Mouse (Mus musculus) embryonic fibroblast, embryonic 13.5 days (primary cell): ENCODE measurements around the gene Fam57b. TPM values are rescaled to one million over a fixed set of nuclear protein-coding genes. Genes with fewer than 3 reads are reported as not detected.

ENCODE experiments used
- H3K27ac ChIP-seq: 2 replicates; pipeline ENCODE4 v1.5.1; 2012; ENCODE audit warnings: low read length, control low read depth, inconsistent platforms; ENCODE audit not compliant: insufficient read depth
- H3K4me1 ChIP-seq: 2 replicates; pipeline ENCODE4 v1.6.1; 2011; ENCODE audit warnings: low read length; ENCODE audit not compliant: control insufficient read depth, insufficient read depth
- H3K4me3 ChIP-seq: 2 replicates; pipeline ENCODE4 v1.5.1; 2011; ENCODE audit warnings: mild to moderate bottlenecking, control low read depth, low read length; ENCODE audit not compliant: insufficient read depth
- CTCF ChIP-seq: IDR thresholded peaks from 2 replicates; pipeline ENCODE4 v1.5.1; 2011; ENCODE audit warnings: mild to moderate bottlenecking, control low read depth, low read length, moderate library complexity, borderline replicate concordance; ENCODE audit not compliant: insufficient read depth
- POLR2A ChIP-seq: IDR thresholded peaks from 2 replicates; pipeline ENCODE4 v1.6.1; 2011; ENCODE audit warnings: low read depth, mild to moderate bottlenecking, control low read depth, low read length, moderate library complexity
- polyA plus RNA-seq: library from polyadenylated mRNA; stranded (reverse); fragments of >200 nt; gene quantifications from 2 replicates; pipeline ENCODE4 v1.2.4, GENCODE M21; 2011; ENCODE audit warnings: low read depth; ENCODE audit not compliant: missing spikeins, insufficient read length

The Fam57b gene
- polyA plus RNA-seq, 1 experiment, result 1.2 TPM

- Histone ChIP-seq H3K27ac (peak overlapping the region; percentile 88), H3K4me3 (peak overlapping the region; percentile 71), H3K4me1 (peaks cover 2% of the 10 kb centered on the region)
- no peak for TF ChIP-seq CTCF
- peak; percentile 31; the same call in 1 of the 2 replicates for TF ChIP-seq POLR2A
These were observed 920 bp downstream of the Fam57b start for GRCm38 (mm10) chr7:126798127-126799049.

DNA sequence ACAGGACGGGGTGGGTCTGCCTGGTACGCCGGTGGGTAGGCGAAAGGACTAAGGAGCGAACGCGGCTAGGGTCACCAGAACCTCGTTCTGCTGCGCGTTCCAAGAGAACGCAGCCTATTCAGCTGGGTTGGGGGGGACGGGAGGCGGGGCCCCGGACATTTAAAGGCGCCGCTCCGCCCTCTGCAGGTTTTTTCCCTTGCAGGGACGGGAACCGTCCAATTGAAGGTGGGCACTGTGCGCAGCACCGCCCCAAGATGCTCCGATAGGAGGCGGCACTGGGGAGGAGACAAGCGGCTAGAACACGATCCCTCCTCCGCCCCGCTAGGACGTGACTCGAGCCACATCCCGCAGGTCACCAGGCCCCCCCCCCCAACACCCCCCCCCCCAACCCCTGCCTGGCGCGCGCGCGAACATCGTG lies 1.6 kb downstream of the Fam57b start:
- peak overlapping the region; percentile 71 for H3K4me3 ChIP-seq
- peak overlapping the region; percentile 88 for H3K27ac ChIP-seq
- H3K4me1 ChIP-seq, result no peaks in the 10 kb centered on the region; the same call in 1 of the 2 replicates
- peak; percentile 100 for TF ChIP-seq POLR2A
- TF ChIP-seq CTCF, result no peak

DNA sequence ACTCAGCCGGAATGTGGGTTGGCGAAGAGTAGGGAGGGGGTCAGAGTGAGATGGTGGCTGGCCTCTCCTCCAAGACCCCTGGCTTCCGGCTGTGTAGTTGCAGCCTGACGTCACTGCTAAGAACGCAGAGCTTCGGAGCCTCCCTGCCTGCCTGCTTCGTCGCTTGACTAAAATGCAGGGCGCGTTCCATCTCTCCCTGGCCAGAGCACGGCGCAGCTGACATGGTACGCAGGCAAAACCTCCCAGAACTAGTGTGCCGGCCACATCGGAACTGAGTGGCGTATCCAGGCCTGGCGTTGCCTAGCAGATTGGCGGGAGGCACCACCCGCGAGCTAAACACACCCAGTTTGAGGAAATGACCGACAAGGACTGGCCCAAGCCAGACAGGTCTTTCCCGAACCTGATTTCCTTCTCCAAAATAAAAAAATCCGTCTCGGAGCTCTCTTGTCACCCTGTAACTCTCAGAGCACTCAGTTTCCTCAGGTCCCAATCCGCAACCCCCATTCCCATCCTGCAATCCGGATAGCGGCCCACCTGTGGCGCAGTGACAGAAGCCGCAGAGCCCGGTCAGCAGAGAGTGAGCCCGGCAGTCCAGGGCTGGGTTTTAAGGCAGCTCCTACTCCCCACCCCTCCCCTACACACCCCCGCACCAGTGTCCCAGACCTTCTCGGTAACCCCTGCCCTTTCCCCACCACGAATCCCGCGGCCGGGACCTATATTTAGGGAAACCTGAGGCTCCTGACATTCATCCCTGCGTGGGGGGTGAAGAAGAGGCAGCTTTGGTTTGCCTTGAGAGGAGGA lies 2.2 kb downstream of the Fam57b start:
- no peaks in the 10 kb centered on the region; the same call in 1 of the 2 replicates for H3K4me1 ChIP-seq
- peak overlapping the region; percentile 24 for H3K4me3 ChIP-seq
- peak overlapping the region; percentile 91 for H3K27ac ChIP-seq
- peak; percentile 94 for TF ChIP-seq POLR2A
- peak; percentile 1; the same call in 1 of the 2 replicates for TF ChIP-seq CTCF

- TF ChIP-seq POLR2A (no peak), CTCF (no peak)
- peak overlapping the region; percentile 91 for H3K27ac ChIP-seq
- H3K4me3 ChIP-seq, result peak overlapping the region; percentile 24
These were observed 3.0 kb downstream of the Fam57b start for GRCm38 (mm10) chr7:126800269-126801056.

GRCm38 (mm10) chr7:126801057-126801422 lies 3.6 kb downstream of the Fam57b start:
- TF ChIP-seq POLR2A, result no peak
- TF ChIP-seq CTCF, result no peak
- no peak overlapping the region for H3K4me3 ChIP-seq
- H3K27ac ChIP-seq, result no peak overlapping the region
- no peaks in the 10 kb centered on the region for H3K4me1 ChIP-seq

More at GRCm38 (mm10) chr7:126800269-126801056, 3.0 kb downstream of the Fam57b start:
- H3K4me1 ChIP-seq, result no peaks in the 10 kb centered on the region

DNA sequence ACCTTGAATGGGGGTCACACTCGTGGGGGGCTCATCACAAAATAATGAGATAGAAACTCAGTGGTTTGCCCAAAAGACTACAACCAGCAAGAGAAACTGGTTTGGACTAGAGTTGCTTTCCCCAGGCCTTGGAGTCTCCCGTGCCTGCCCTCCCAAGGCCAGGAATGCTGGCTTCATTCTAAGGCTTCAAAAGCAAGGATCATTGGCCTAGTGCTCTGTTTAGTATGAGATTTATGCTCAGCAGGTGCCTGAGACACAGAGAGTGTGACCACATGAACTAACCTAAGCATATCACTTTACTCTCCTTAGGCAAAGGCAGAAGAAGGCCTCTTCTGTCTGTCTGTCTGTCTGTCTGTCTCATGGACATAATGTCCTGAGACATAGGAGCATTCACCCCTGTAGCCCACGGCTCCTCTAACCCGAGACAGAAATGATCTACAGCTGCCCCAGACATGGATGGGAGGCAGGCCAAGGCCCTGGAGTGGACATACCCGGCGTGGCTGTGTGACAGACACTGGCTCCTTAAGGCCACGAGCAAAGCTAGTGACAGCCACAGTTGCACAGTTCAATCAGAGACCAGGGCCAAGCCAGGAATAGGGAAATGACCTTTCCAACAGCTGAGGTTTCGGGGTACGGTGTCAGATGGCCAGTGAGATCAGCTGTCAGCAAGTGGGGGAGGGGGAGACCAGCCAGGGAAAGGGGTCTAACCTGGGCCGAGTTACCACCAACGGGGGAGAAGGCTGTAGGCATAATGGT lies 4.8 kb downstream of the Fam57b start:
- H3K4me1 ChIP-seq, result no peaks in the 10 kb centered on the region
- no peak for TF ChIP-seq POLR2A
- TF ChIP-seq CTCF, result no peak
- H3K27ac ChIP-seq, result no peak overlapping the region
- H3K4me3 ChIP-seq, result no peak overlapping the region

DNA sequence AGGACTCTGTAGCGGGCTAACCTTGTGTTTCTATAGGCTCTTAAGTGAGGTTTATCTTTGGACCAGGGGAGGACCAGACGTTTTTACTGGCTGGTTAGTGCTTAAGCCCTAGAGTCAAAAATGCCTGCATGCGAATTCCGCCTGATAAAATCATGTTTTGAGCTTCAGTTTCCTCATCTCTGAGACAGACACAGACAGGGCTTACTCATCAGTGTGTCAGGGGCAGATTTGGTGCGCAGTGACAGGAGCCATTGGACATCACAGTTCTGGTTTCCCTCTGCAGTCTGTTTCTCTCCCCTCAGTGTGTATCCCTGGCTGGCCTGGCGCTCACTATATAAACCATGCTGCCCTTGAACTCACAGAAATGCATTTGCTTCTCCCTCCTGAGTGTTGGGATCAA lies 5.7 kb downstream of the Fam57b start:
- H3K27ac ChIP-seq, result no peak overlapping the region
- H3K4me3 ChIP-seq, result no peak overlapping the region
- H3K4me1 ChIP-seq, result no peaks in the 10 kb centered on the region
- TF ChIP-seq CTCF (no peak), POLR2A (no peak)

DNA sequence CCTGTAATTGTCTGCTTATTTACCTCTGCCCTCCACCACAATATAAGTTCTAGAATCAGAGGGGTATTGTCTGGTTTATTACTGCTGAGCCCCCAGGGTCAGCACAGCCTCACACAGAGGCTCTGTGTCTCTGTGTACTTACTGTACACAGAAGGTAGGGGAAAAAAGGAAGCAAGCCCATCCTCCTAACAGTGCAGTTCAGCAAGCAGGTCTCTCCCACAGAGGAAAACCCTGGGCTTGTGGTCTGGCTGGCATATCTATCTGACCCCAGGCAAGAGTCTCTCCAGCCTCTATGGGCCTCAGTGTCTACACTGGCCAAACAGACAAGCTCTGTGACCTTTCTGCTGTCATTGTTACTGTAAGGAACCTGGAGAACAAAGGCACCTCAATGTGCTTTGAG lies 6.3 kb downstream of the Fam57b start:
- no peak for TF ChIP-seq POLR2A
- no peak for TF ChIP-seq CTCF
- Histone ChIP-seq H3K27ac (no peak overlapping the region), H3K4me1 (no peaks in the 10 kb centered on the region), H3K4me3 (no peak overlapping the region)

DNA sequence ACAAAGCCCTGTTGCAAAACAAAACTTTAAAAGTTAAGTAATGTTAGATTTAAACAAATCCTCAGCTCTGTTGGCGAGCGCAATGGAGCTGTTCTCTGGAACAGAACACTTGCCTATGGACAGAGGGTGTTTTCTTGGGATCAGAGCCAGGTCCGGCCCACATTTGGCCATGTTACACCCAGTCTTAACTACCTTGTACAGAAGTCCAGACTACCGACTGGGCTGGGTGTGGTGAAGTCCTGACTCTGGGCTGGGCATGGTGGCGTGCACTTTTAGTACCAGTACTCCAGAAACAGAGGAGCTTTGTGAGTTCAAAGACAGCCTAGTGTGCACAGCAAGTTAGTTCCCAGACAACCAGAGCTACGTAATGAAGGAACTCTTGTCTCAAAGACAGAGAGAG lies 9.5 kb downstream of the Fam57b start:
- H3K4me3 ChIP-seq, result no peak overlapping the region
- no peak for TF ChIP-seq POLR2A
- TF ChIP-seq CTCF, result no peak
- peak overlapping the region; percentile 6; the same call in 1 of the 2 replicates for H3K27ac ChIP-seq
- H3K4me1 ChIP-seq, result no peaks in the 10 kb centered on the region
